Mouse (Mus musculus): Measurements from ENCODE around the gene Gm8265. TPM values are rescaled to one million over a fixed set of nuclear protein-coding genes. Genes with fewer than 3 reads are reported as not detected.
"Not testable (repeated sequence)": the region's sequence is repeated elsewhere in the genome, so short reads cannot be mapped to it uniquely, and the experiment has no call there.

Gene Gm8265
- not detected in 2 replicates for total RNA-seq (2017)

GRCm38 (mm10) chr14:5632928-5633327 lies at the start of gene Gm8265:
TSS of gene Gm8265 (minus strand) at chr14:5633028.
- ATAC-seq (ENCODE audit: extremely low read depth, insufficient number of reproducible peaks, low FRiP score, poor library complexity, severe bottlenecking): not testable (repeated sequence)

Other genes starting within 250 kb of the Gm8265 start
- gene Gm3500, start 244.0 kb downstream of the Gm8265 start, total RNA-seq (2017): not detected in 2 replicates
- not detected in 2 replicates for gene Gm3194, start 177.6 kb downstream of the Gm8265 start, total RNA-seq (2017)
- gene Gm8246, start 155.2 kb downstream of the Gm8265 start, total RNA-seq (2017): not detected in 2 replicates
- gene Gm3187, start 148.8 kb downstream of the Gm8265 start, total RNA-seq (2017): 0.25 TPM in 1 of 2 replicates, not detected in the other
- gene Gm3488, start 131.4 kb downstream of the Gm8265 start, total RNA-seq (2017): not detected in 2 replicates
- not detected in 2 replicates for gene Gm3532, start 94.5 kb downstream of the Gm8265 start, total RNA-seq (2017)
- not detected in 2 replicates for gene Gm9603, start 54.4 kb upstream of the Gm8265 start, total RNA-seq (2017)
- gene Gm3373, start 108.5 kb upstream of the Gm8265 start, total RNA-seq (2017): 0.47 TPM in 1 of 2 replicates, not detected in the other
- gene Gm3383, start 175.0 kb upstream of the Gm8265 start, total RNA-seq (2017): not detected in 2 replicates
- not detected in 2 replicates for gene Gm3424, start 197.3 kb upstream of the Gm8265 start, total RNA-seq (2017)
- gene Gm8237, start 247.4 kb upstream of the Gm8265 start, total RNA-seq (2017): not detected in 2 replicates